Mouse (Mus musculus) testis, adult 2 months (tissue): ENCODE data around the gene Gm3336.

Experiments used
- CTCF ChIP-seq: fragments of 200-500 bp; IDR thresholded peaks from 2 replicates; pipeline ENCODE4 v1.5.1; 2012; ENCODE audit warnings: low read depth, mild to moderate bottlenecking, inconsistent platforms, low read length, moderate library complexity; ENCODE audit not compliant: control insufficient read depth, insufficient read depth, insufficient replicate concordance
- POLR2A ChIP-seq: fragments of 200-500 bp; IDR thresholded peaks from 2 replicates; pipeline ENCODE4 v1.6.1; 2012; ENCODE audit warnings: low read depth, mild to moderate bottlenecking, inconsistent platforms, low read length, moderate library complexity; ENCODE audit not compliant: control insufficient read depth

GRCm38 (mm10) chr8:70697366-70698250 lies 20.7 kb upstream of the Gm3336 start:
- TF ChIP-seq CTCF (no peak), POLR2A (no peak)
